Mouse (Mus musculus): ENCODE measurements at regions not wholly inside any gene's neighbourhood (a gene's known extent, or its start where the extent isn't known, plus 50 kb on each side); places are given as distances from the start of the nearest gene placed in this dataset.

GRCm38 (mm10) chr1:133971290-133971689 lies 50.1 kb upstream of the Prelp start:
- TF ChIP-seq CTCF (IDR thresholded peaks at IDR 0.05; ENCODE audit: low read depth, low read length): no peak
- no peak for TF ChIP-seq POLR2AphosphoS5 (IDR thresholded peaks at IDR 0.05; ENCODE audit: insufficient replicate concordance, low read depth, low read length)

Data from G1E (cell line).